Mouse (Mus musculus): ENCODE results near the gene Snx7.

Gene Snx7

GRCm38 (mm10) chr3:117868637-117869323, at the start of gene Snx7:
TSS of gene Snx7 (minus strand) at chr3:117868936.
- peak; percentile 91 for DNase-seq

- no peak for DNase-seq
Observed at GRCm38 (mm10) chr3:117915420-117915819, 46.7 kb upstream of the Snx7 start.

- no peak for DNase-seq
Observed at GRCm38 (mm10) chr3:117893736-117894135, 25.0 kb upstream of the Snx7 start.

- DNase-seq: no peak
Observed at GRCm38 (mm10) chr3:117875450-117875849, 6.7 kb upstream of the Snx7 start.

- no peak for DNase-seq
Observed at GRCm38 (mm10) chr3:117873209-117873863, 4.6 kb upstream of the Snx7 start.

GRCm38 (mm10) chr3:117869324-117869715, 584 bp upstream of the Snx7 start:
- DNase-seq: peak; percentile 55

GRCm38 (mm10) chr3:117868091-117868490, 645 bp downstream of the Snx7 start:
- DNase-seq: peak; percentile 43

GRCm38 (mm10) chr3:117866696-117867407, 1.9 kb downstream of the Snx7 start:
- peak; percentile 85 for DNase-seq

GRCm38 (mm10) chr3:117865621-117866020, 3.1 kb downstream of the Snx7 start:
- peak; percentile 68 for DNase-seq

- no peak for DNase-seq
Observed at GRCm38 (mm10) chr3:117862951-117863350, 5.8 kb downstream of the Snx7 start.

GRCm38 (mm10) chr3:117861977-117862434, 6.7 kb downstream of the Snx7 start:
- DNase-seq: peak; percentile 70

- peak; percentile 32 for DNase-seq
Observed at GRCm38 (mm10) chr3:117858996-117859395, 9.7 kb downstream of the Snx7 start.

GRCm38 (mm10) chr3:117853729-117854128, 15.0 kb downstream of the Snx7 start:
- no peak for DNase-seq

- no peak for DNase-seq
Observed at GRCm38 (mm10) chr3:117852054-117852361, 16.7 kb downstream of the Snx7 start.

GRCm38 (mm10) chr3:117851278-117852053, 17.3 kb downstream of the Snx7 start:
- no peak for DNase-seq

- DNase-seq: no peak
Observed at GRCm38 (mm10) chr3:117848866-117849265, 19.9 kb downstream of the Snx7 start.

GRCm38 (mm10) chr3:117842658-117843057, 26.1 kb downstream of the Snx7 start:
- DNase-seq: no peak

GRCm38 (mm10) chr3:117839867-117840545, 28.7 kb downstream of the Snx7 start:
- DNase-seq: no peak

GRCm38 (mm10) chr3:117838020-117838419, 30.7 kb downstream of the Snx7 start:
- no peak for DNase-seq

GRCm38 (mm10) chr3:117826486-117827200, 42.1 kb downstream of the Snx7 start:
- DNase-seq: no peak

- no peak for DNase-seq
Observed at GRCm38 (mm10) chr3:117823218-117823617, 45.5 kb downstream of the Snx7 start.

- DNase-seq: no peak
Observed at GRCm38 (mm10) chr3:117817635-117818034, 51.1 kb downstream of the Snx7 start.
